Mouse (Mus musculus) forebrain, postnatal 0 days (tissue): ENCODE data around the gene Mrpl51. TPM values are rescaled to one million over a fixed set of nuclear protein-coding genes. Genes with fewer than 3 reads are reported as not detected.
"Not testable (repeated sequence)": the region's sequence is repeated elsewhere in the genome, so short reads cannot be mapped to it uniquely, and the experiment has no call there.

Source experiments
- ATAC-seq: fragments of 200-750 bp; cut with Nextera tagmentation; 2 replicates; pipeline ENCODE4 v1.8.0; 2017; ENCODE audit warnings: mild to moderate bottlenecking, moderate library complexity
- DNase-seq: peaks from one replicate; pipeline ENCODE4 v3.0.0-alpha.2; 2015
- H3K27ac ChIP-seq: fragments of 300-500 bp; sonication (generic); 2 replicates; pipeline ENCODE4 v1.5.1; 2014; ENCODE audit warnings: low read depth, mild to moderate bottlenecking, antibody characterized with exemption, low read length, moderate library complexity, mixed read lengths
- H3K27me3 ChIP-seq: fragments of 300-500 bp; sonication (generic); 2 replicates; pipeline ENCODE4 v1.6.1; 2014; ENCODE audit warnings: mild to moderate bottlenecking, low read length, mixed read lengths; ENCODE audit not compliant: insufficient read depth
- H3K36me3 ChIP-seq: fragments of 300-500 bp; sonication (generic); 2 replicates; pipeline ENCODE4 v1.6.1; 2014; ENCODE audit warnings: mild to moderate bottlenecking, moderate library complexity; ENCODE audit not compliant: insufficient read depth
- H3K4me1 ChIP-seq: fragments of 300-500 bp; sonication (generic); 2 replicates; pipeline ENCODE4 v1.6.1; 2014; ENCODE audit warnings: antibody characterized with exemption; ENCODE audit not compliant: insufficient read depth
- H3K4me2 ChIP-seq: fragments of 300-500 bp; sonication (generic); 2 replicates; pipeline ENCODE4 v1.6.1; 2014; ENCODE audit warnings: low read depth, mild to moderate bottlenecking, moderate library complexity
- H3K4me3 ChIP-seq: fragments of 300-500 bp; sonication (generic); 2 replicates; pipeline ENCODE4 v1.5.1; 2014; ENCODE audit warnings: low read depth, low read length, mixed read lengths
- H3K9ac ChIP-seq: fragments of 300-500 bp; sonication (generic); 2 replicates; pipeline ENCODE4 v1.6.1; 2014; ENCODE audit warnings: mild to moderate bottlenecking
- H3K9me3 ChIP-seq: fragments of 300-500 bp; sonication (generic); 2 replicates; pipeline ENCODE4 v1.6.1; 2016; ENCODE audit warnings: low read length
- CTCF ChIP-seq: sonication (generic); IDR thresholded peaks from 2 replicates; pipeline ENCODE4 v1.5.1; 2016; ENCODE audit warnings: antibody characterized with exemption, control low read depth, low read depth
- WGBS: fragments of 180-500 bp; shearing (Covaris S2); extraction: QIAGEN DNeasy Blood & Tissue Kit; methylation state at CpG from one replicate; pipeline ENCODE4 v1.1.7; 2014; 5-methylcytosine and 5-hydroxymethylcytosine counted together
- polyA plus RNA-seq: library from polyadenylated mRNA; unstranded; fragments of >200 nt; fragmentation: Nextera tagmentation; extraction: Ambion mirVana; gene quantifications from 2 replicates; pipeline ENCODE4 v1.2.1, GENCODE M21; 2015
- total RNA-seq: library from RNA; depleted of rRNA; stranded (reverse); fragments of >200 nt; gene quantifications from 2 replicates; pipeline ENCODE4 v1.2.3, GENCODE M21; 2014

The Mrpl51 gene
- total and polyA plus RNA-seq, 2 experiments from 2014 or later, result 51.3 to 146 TPM

- no peaks in the 10 kb centered on the region for H3K27me3 ChIP-seq
- H3K9me3 ChIP-seq, result no peaks in the 10 kb centered on the region
- peak overlapping the region; percentile 21; the same call in 1 of the 2 replicates for H3K27ac ChIP-seq
- H3K4me1 ChIP-seq, result peaks cover 10% of the 10 kb centered on the region
- no peak overlapping the region for H3K9ac ChIP-seq
- ATAC-seq, result no peak
- 80% methylated on average over 7 of the region's 7 CpGs for WGBS
- no peak for DNase-seq
- peaks cover 53% of the 10 kb centered on the region for H3K36me3 ChIP-seq
- no peak overlapping the region for H3K4me3 ChIP-seq
- no peak for TF ChIP-seq CTCF
- H3K4me2 ChIP-seq, result no peak overlapping the region
Measured at GRCm38 (mm10) chr6:125159773-125160557, 31.6 kb upstream of the Mrpl51 start.

- H3K4me3 ChIP-seq, result no peak overlapping the region
- H3K4me1 ChIP-seq, result peaks cover 10% of the 10 kb centered on the region
- DNase-seq (no peak), ATAC-seq (no peak)
- H3K27me3 ChIP-seq, result no peaks in the 10 kb centered on the region
- no peaks in the 10 kb centered on the region for H3K9me3 ChIP-seq
- peak overlapping the region; percentile 21; the same call in 1 of the 2 replicates for H3K27ac ChIP-seq
- no peak overlapping the region for H3K9ac ChIP-seq
- no peak overlapping the region for H3K4me2 ChIP-seq
- no peak for TF ChIP-seq CTCF
- H3K36me3 ChIP-seq, result peaks cover 49% of the 10 kb centered on the region
- 35% methylated on average over 10 of the region's 10 CpGs for WGBS
Measured at GRCm38 (mm10) chr6:125160558-125160853, 31.1 kb upstream of the Mrpl51 start.

- Histone ChIP-seq H3K9me3 (no peaks in the 10 kb centered on the region), H3K9ac (no peak overlapping the region), H3K4me1 (peaks cover 10% of the 10 kb centered on the region), H3K4me3 (no peak overlapping the region), H3K36me3 (peaks cover 45% of the 10 kb centered on the region), H3K27ac (peak overlapping the region; percentile 29; the same call in 1 of the 2 replicates), H3K4me2 (no peak overlapping the region), H3K27me3 (no peaks in the 10 kb centered on the region)
- 15% methylated on average over 22 of the region's 22 CpGs for WGBS
- peak; percentile 31 for DNase-seq
- TF ChIP-seq CTCF, result no peak
- ATAC-seq, result no peak
Measured at GRCm38 (mm10) chr6:125160854-125161760, 30.5 kb upstream of the Mrpl51 start.

GRCm38 (mm10) chr6:125161971-125162370 is 29.6 kb upstream of the Mrpl51 start:
- H3K27me3 ChIP-seq, H3K4me2 ChIP-seq, H3K27ac ChIP-seq, H3K9ac ChIP-seq, ATAC-seq, H3K9me3 ChIP-seq, H3K4me3 ChIP-seq: not testable (repeated sequence)
- peaks cover 12% of the 10 kb centered on the region for H3K4me1 ChIP-seq
- DNase-seq, result peak; percentile 86
- 5% methylated on average over 3 of the region's 5 CpGs for WGBS
- H3K36me3 ChIP-seq, result peaks cover 40% of the 10 kb centered on the region
- TF ChIP-seq CTCF, result peak; percentile 74

GRCm38 (mm10) chr6:125162615-125163305 is 28.8 kb upstream of the Mrpl51 start:
- DNase-seq, H3K4me2 ChIP-seq, H3K9ac ChIP-seq: not testable (repeated sequence)

GRCm38 (mm10) chr6:125163801-125164657 is 27.6 kb upstream of the Mrpl51 start:
- peak overlapping the region; percentile 72 for H3K4me3 ChIP-seq
- H3K9ac ChIP-seq, result peak overlapping the region; percentile 87
- H3K36me3 ChIP-seq, result peaks cover 32% of the 10 kb centered on the region
- H3K4me2 ChIP-seq, result peak overlapping the region; percentile 84
- no peak for DNase-seq
- no peaks in the 10 kb centered on the region for H3K9me3 ChIP-seq
- WGBS, result 3% methylated on average over 20 of the region's 20 CpGs
- peak overlapping the region; percentile 80 for H3K27ac ChIP-seq
- peaks cover 17% of the 10 kb centered on the region for H3K4me1 ChIP-seq
- no peaks in the 10 kb centered on the region for H3K27me3 ChIP-seq
- TF ChIP-seq CTCF, result no peak
- no peak for ATAC-seq

More at GRCm38 (mm10) chr6:125162615-125163305, 28.8 kb upstream of the Mrpl51 start:
- Histone ChIP-seq H3K36me3 (peaks cover 33% of the 10 kb centered on the region), H3K4me1 (peaks cover 17% of the 10 kb centered on the region)
- not testable (repeated sequence) for H3K27me3 ChIP-seq, H3K27ac ChIP-seq, H3K4me3 ChIP-seq, H3K9me3 ChIP-seq, ATAC-seq
- 76% methylated on average over 11 of the region's 16 CpGs for WGBS
